Mouse (Mus musculus) G1E (cell line): ENCODE measurements around the gene Efnb2. TPM values are rescaled to one million over a fixed set of nuclear protein-coding genes. Genes with fewer than 3 reads are reported as not detected.
A peak's percentile ranks its signal among the peaks of the same experiment; 100 is the strongest.

Experiments
- ATAC-seq: 2 replicates; pipeline ENCODE4 v1.8.0; 2016; ENCODE audit warnings: mild to moderate bottlenecking; ENCODE audit not compliant: insufficient number of reproducible peaks, poor library complexity, low FRiP score, severe bottlenecking; ENCODE audit errors: extremely low read depth
- DNase-seq: peaks from one replicate; pipeline ENCODE4 v3.0.0; 2012; ENCODE audit warnings: low spot score
- H3K27me3 ChIP-seq: 2 replicates; pipeline ENCODE4 v1.6.1; 2012; ENCODE audit warnings: mild to moderate bottlenecking, low read length, inconsistent platforms; ENCODE audit not compliant: insufficient read depth
- H3K36me3 ChIP-seq: replicated peaks from 2 replicates; pipeline ENCODE3; 2012; ENCODE audit warnings: mild to moderate bottlenecking, inconsistent platforms
- H3K4me1 ChIP-seq: 2 replicates; pipeline ENCODE4 v1.6.1; 2012; ENCODE audit warnings: low read depth, low read length, inconsistent platforms, mixed read lengths; ENCODE audit not compliant: insufficient read depth
- H3K4me3 ChIP-seq: 2 replicates; pipeline ENCODE4 v1.5.1; 2012; ENCODE audit warnings: low read depth, mild to moderate bottlenecking, inconsistent platforms, low read length, moderate library complexity, mixed read lengths
- H3K9me3 ChIP-seq: replicated peaks from 2 replicates; pipeline ENCODE4 v1.6.1; 2012; ENCODE audit warnings: inconsistent platforms
- CTCF ChIP-seq: IDR thresholded peaks from 2 replicates; pipeline ENCODE4 v1.5.1; 2012; ENCODE audit warnings: low read depth, low read length, inconsistent platforms, mixed read lengths
- GATA1 ChIP-seq: IDR thresholded peaks from 2 replicates; pipeline ENCODE4 v1.6.1; 2012; ENCODE audit warnings: borderline replicate concordance, low read length, inconsistent platforms, mixed read lengths
- GATA2 ChIP-seq: IDR thresholded peaks from 2 replicates; pipeline ENCODE4 v1.6.1; 2012; ENCODE audit warnings: low read depth, low read length, inconsistent platforms, borderline replicate concordance
- POLR2AphosphoS5 ChIP-seq: IDR thresholded peaks from 2 replicates; pipeline ENCODE4 v1.6.1; 2012; ENCODE audit warnings: low read depth, low read length, inconsistent platforms; ENCODE audit not compliant: insufficient replicate concordance
- TAL1 ChIP-seq: conservative IDR thresholded peaks from 2 replicates; pipeline ENCODE4 v1.6.1; 2012; ENCODE audit warnings: low read depth, low read length, inconsistent platforms, mixed read lengths
- polyA plus RNA-seq: library from polyadenylated mRNA; stranded (reverse); fragments of >175 nt; gene quantifications from 2 replicates; pipeline ENCODE4 v1.2.3, GENCODE M21; 2012
- total RNA-seq, 2 experiments: library from RNA; stranded (forward) in 1 of 2; stranded (reverse) in 1 of 2; fragments of 200-1000 nt in 1 of 2; fragments of >200 nt in 1 of 2; fragmentation: Nextera tagmentation in 1 of 2; gene quantifications; 2 replicates each; pipeline ENCODE4 v1.2.3; 2014 to 2017

The Efnb2 gene
- total RNA-seq (2014; fragmentation: Nextera tagmentation) (0.30 and 0.49 TPM in 2 replicates), total RNA-seq (2017) (0.23 and 0.44 TPM in 2 replicates), polyA plus RNA-seq (0.02 and 0.06 TPM in 2 replicates)

DNA sequence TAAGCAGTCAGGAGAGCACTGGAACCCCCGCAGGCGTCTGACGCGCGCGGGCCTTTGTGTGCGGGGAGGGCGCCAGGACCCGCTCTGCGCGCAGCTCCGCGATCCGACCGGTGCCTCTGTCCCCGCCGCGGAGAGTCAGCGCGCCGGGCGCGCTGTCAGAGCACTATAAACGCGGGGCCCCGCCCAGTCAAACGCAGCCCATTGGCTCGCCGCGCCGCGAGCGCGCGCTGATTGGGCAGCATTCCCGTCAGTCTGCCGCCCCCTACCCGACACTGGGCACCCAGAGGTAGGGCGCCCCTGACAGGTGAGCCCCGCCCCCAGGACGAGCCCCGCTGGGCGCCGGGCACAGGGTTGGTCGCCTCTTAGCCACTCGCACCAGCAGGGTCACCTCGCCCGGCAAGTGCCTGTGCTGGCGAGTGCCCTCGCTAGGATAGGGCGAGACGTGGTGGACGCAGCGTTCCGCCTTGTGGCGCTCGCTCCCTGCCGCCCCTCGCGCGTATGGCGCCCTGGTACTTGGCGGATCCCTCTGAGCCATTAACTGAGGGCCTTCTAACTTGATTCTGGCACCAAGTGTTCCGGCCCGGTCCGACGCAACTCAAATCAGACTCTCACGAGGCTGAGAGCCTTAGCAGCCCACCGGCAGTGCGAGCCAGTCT, at the start of gene Efnb2:
Efnb2 (minus strand) TSS at position 140 of the 656 bp plus-strand sequence.
- peaks cover 21% of the 10 kb centered on the region for H3K27me3 ChIP-seq
- peaks cover 23% of the 10 kb centered on the region for H3K4me1 ChIP-seq
- ATAC-seq (peak; percentile 81), DNase-seq (peak; percentile 99)
- H3K4me3 ChIP-seq = peak within 1 kb of the TSS; percentile 78
- no peak for TF ChIP-seq POLR2AphosphoS5
- TF ChIP-seq GATA1 = no peak
- TF ChIP-seq TAL1 = no peak
- no peak for TF ChIP-seq GATA2
- TF ChIP-seq CTCF = no peak
- peaks cover 36% of the 10 kb centered on the region for H3K36me3 ChIP-seq
- peaks cover 3% of the 10 kb centered on the region; the same call in 1 of the 2 replicates for H3K9me3 ChIP-seq

- DNase-seq (no peak), ATAC-seq (no peak)
- TF ChIP-seq TAL1 (no peak), GATA1 (no peak), GATA2 (no peak), CTCF (no peak), POLR2AphosphoS5 (no peak)
- H3K9me3 ChIP-seq = no peaks in the 10 kb centered on the region
- H3K4me1 ChIP-seq = peaks cover 7% of the 10 kb centered on the region; the same call in 1 of the 2 replicates
- H3K27me3 ChIP-seq = peaks cover 29% of the 10 kb centered on the region
- no peak overlapping the region for H3K4me3 ChIP-seq
- no peaks in the 10 kb centered on the region for H3K36me3 ChIP-seq
Observed at GRCm38 (mm10) chr8:8704813-8705212, 43.8 kb upstream of the Efnb2 start.

- peaks cover 32% of the 10 kb centered on the region for H3K27me3 ChIP-seq
- H3K9me3 ChIP-seq = no peaks in the 10 kb centered on the region
- H3K4me3 ChIP-seq = no peak overlapping the region
- no peaks in the 10 kb centered on the region for H3K36me3 ChIP-seq
- no peak for ATAC-seq
- peaks cover 7% of the 10 kb centered on the region; the same call in 1 of the 2 replicates for H3K4me1 ChIP-seq
- TF ChIP-seq POLR2AphosphoS5 = no peak
- no peak for TF ChIP-seq GATA1
- TF ChIP-seq GATA2 = no peak
- DNase-seq = no peak
Observed at GRCm38 (mm10) chr8:8703668-8704067, 42.6 kb upstream of the Efnb2 start.

GRCm38 (mm10) chr8:8700821-8701220, 39.8 kb upstream of the Efnb2 start:
- H3K9me3 ChIP-seq = no peaks in the 10 kb centered on the region
- H3K4me1 ChIP-seq = peaks cover 7% of the 10 kb centered on the region; the same call in 1 of the 2 replicates
- H3K4me3 ChIP-seq = no peak overlapping the region
- TF ChIP-seq TAL1 (no peak), GATA2 (no peak), CTCF (no peak), POLR2AphosphoS5 (no peak), GATA1 (no peak)
- DNase-seq = no peak
- H3K27me3 ChIP-seq = peaks cover 37% of the 10 kb centered on the region
- ATAC-seq = no peak
- no peaks in the 10 kb centered on the region for H3K36me3 ChIP-seq

GRCm38 (mm10) chr8:8700229-8700628, 39.2 kb upstream of the Efnb2 start:
- TF ChIP-seq CTCF = no peak
- TF ChIP-seq GATA1 = no peak
- TF ChIP-seq TAL1 = no peak
- no peak for TF ChIP-seq POLR2AphosphoS5
- no peak for TF ChIP-seq GATA2
- Histone ChIP-seq H3K9me3 (no peaks in the 10 kb centered on the region), H3K4me1 (peaks cover 7% of the 10 kb centered on the region; the same call in 1 of the 2 replicates), H3K36me3 (no peaks in the 10 kb centered on the region), H3K27me3 (peaks cover 37% of the 10 kb centered on the region), H3K4me3 (no peak overlapping the region)
- ATAC-seq (no peak), DNase-seq (no peak)

DNA sequence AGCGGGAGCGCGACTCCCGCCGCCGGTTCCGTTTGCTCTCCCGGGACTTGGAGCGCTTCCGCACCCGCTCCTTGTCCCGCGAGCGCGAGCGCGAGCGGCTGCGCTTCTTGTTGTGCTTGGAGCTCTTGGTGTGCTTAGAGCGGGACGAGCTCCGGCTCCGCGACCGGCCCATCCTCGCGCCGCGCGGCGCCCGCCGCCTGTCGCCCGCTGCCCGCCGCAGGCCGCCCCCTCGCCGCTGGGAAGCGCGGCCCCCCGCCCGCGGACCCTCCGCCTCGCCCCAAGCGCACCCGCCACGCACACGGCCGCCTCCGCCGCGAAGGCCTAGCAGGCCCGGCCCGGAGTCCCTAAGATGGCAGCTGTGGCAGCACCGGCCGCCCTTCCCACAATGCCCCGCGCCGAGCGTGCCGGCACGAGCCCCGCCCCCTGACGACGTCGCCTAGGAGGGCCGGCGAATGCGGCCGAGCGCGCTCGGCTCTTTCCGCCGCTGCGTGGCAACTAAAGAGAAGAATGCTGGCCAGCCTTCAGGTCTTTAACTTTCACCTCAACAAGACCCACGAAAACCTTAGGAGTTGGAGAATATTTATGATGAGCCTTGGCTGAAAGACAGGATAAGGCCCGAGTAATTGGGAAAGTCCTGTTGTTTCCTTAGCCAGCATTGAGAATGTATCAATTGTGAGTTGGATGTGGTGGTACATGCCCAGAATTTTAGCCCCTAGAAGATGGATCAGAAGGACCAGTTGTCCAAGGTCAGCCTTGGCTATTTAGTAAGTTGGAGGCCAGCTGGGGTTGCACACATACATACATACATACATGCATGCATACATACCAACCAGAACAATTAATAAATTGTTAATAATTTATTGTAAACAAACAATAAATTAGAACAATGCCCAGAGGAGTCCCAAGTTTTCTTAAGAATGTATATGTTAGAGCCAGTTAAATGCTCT, 29.4 kb upstream of the Efnb2 start, which contains the start of gene Arglu1:
Arglu1 (minus strand) TSS at position 376 of the 947 bp plus-strand sequence.
- DNase-seq (peak; percentile 93), ATAC-seq (peak; percentile 45; the same call in 1 of the 2 replicates)
- Histone ChIP-seq H3K4me3 (peak within 1 kb of the TSS; percentile 82), H3K27me3 (peaks cover 22% of the 10 kb centered on the region), H3K36me3 (peaks cover 19% of the 10 kb centered on the region), H3K4me1 (peaks cover 33% of the 10 kb centered on the region), H3K9me3 (no peaks in the 10 kb centered on the region)
- TF ChIP-seq GATA2 (no peak), CTCF (no peak), POLR2AphosphoS5 (no peak), TAL1 (no peak), GATA1 (no peak)
